Mouse (Mus musculus) liver, embryonic 14.5 days (tissue): Measurements from ENCODE around the gene Col16a1. TPM values are rescaled to one million over a fixed set of nuclear protein-coding genes. Genes with fewer than 3 reads are reported as not detected.
A peak's percentile ranks its signal among the peaks of the same experiment; 100 is the strongest.

Experiments used
- ATAC-seq: fragments of 200-750 bp; cut with Nextera tagmentation; 2 replicates; pipeline ENCODE4 v1.8.0; 2017; ENCODE audit warnings: moderate number of reproducible peaks, mild to moderate bottlenecking, moderate library complexity; ENCODE audit not compliant: insufficient read depth
- DNase-seq, 3 experiments: peaks; one replicate each; pipeline ENCODE4 v3.0.0-alpha.2; 2012 to 2013; ENCODE audit warnings: low read depth in 3 of 3, low spot score in 3 of 3
- H3K27ac ChIP-seq: fragments of 300-500 bp; sonication (generic); 2 replicates; pipeline ENCODE4 v1.5.1; 2014; ENCODE audit warnings: moderate library complexity, mild to moderate bottlenecking, control low read depth, inconsistent platforms
- H3K27me3 ChIP-seq: fragments of 300-500 bp; sonication (generic); 2 replicates; pipeline ENCODE4 v1.6.1; 2014; ENCODE audit warnings: mild to moderate bottlenecking, low read length, moderate library complexity; ENCODE audit not compliant: control insufficient read depth, insufficient read depth
- H3K36me3 ChIP-seq: fragments of 300-500 bp; sonication (generic); replicated peaks from 2 replicates; pipeline ENCODE4 v1.6.1; 2014; ENCODE audit warnings: low read depth; ENCODE audit not compliant: control insufficient read depth, insufficient read depth
- H3K4me1 ChIP-seq, 2 experiments: fragments of 200-500 bp in 1 of 2; fragments of 300-500 bp in 1 of 2; sonication (generic) in 1 of 2; replicated peaks; 2 replicates each; pipeline ENCODE4 v1.6.1; 2012 to 2014; ENCODE audit warnings: antibody characterized with exemption in 1 of 2, inconsistent platforms in 1 of 2, low read length in 1 of 2; ENCODE audit not compliant: control insufficient read depth in 2 of 2, insufficient read depth in 2 of 2
- H3K4me2 ChIP-seq: fragments of 300-500 bp; sonication (generic); 2 replicates; pipeline ENCODE4 v1.6.1; 2014; ENCODE audit warnings: low read depth, mild to moderate bottlenecking, control low read depth, moderate library complexity
- H3K4me3 ChIP-seq, 2 experiments: fragments of 200-500 bp in 1 of 2; fragments of 300-500 bp in 1 of 2; sonication (generic) in 1 of 2; 2 replicates each; pipeline ENCODE4 v1.5.1; 2012 to 2014; ENCODE audit warnings: low read depth in 2 of 2, low read length in 2 of 2, mild to moderate bottlenecking in 2 of 2, control low read depth in 1 of 2, inconsistent platforms in 1 of 2, moderate library complexity in 1 of 2; ENCODE audit not compliant: insufficient read depth in 1 of 2
- H3K9ac ChIP-seq: fragments of 300-500 bp; sonication (generic); replicated peaks from 2 replicates; pipeline ENCODE4 v1.6.1; 2014; ENCODE audit warnings: mild to moderate bottlenecking, control low read depth, moderate library complexity
- H3K9me3 ChIP-seq: fragments of 300-500 bp; sonication (generic); 2 replicates; pipeline ENCODE4 v1.6.1; 2016; ENCODE audit warnings: low read length, mixed read lengths; ENCODE audit not compliant: control insufficient read depth
- CTCF ChIP-seq: IDR thresholded peaks from 2 replicates; pipeline ENCODE4 v1.5.1; 2016; ENCODE audit warnings: antibody characterized with exemption, low read depth, control low read depth
- EP300 ChIP-seq: IDR thresholded peaks from 2 replicates; pipeline ENCODE4 v1.6.1; 2016; ENCODE audit warnings: antibody characterized with exemption, low read depth
- WGBS: fragments of 180-500 bp; shearing (Covaris S2); extraction: QIAGEN DNeasy Blood & Tissue Kit; methylation state at CpG from one replicate; pipeline ENCODE4 v1.1.7; 2014; ENCODE audit not compliant: insufficient replicate concordance; 5-methylcytosine and 5-hydroxymethylcytosine counted together
- polyA plus RNA-seq, 2 experiments: library from polyadenylated mRNA; depleted of rRNA in 1 of 2; stranded (reverse) in 1 of 2; unstranded in 1 of 2; fragments of >200 nt; fragmentation: Nextera tagmentation in 1 of 2; extraction: Ambion mirVana in 1 of 2; gene quantifications; 2 replicates each; pipeline versions ENCODE4 v1.2.1 to v1.2.3; 2012 to 2014

Col16a1 gene
- polyA plus RNA-seq, 2 experiments: 1.5 to 3.0 TPM

GRCm38 (mm10) chr4:130130641-130131350 lies 83.2 kb downstream of the Col16a1 start:
- Histone ChIP-seq H3K27ac (no peak overlapping the region), H3K4me2 (no peak overlapping the region), H3K4me1 (peaks cover 0 to 4% of the 10 kb centered on the region in 2 experiments; a peak in 2 of 4 replicates), H3K9ac (no peak overlapping the region), H3K9me3 (no peaks in the 10 kb centered on the region), H3K36me3 (peaks cover 7% of the 10 kb centered on the region), H3K4me3 (no peak overlapping the region), H3K27me3 (no peaks in the 10 kb centered on the region)
- no peak for DNase-seq
- TF ChIP-seq CTCF (no peak), EP300 (no peak)
- ATAC-seq: no peak
- WGBS: 62% methylated on average over 13 of the region's 13 CpGs

- Histone ChIP-seq H3K36me3 (peaks cover 4% of the 10 kb centered on the region), H3K4me2 (no peak overlapping the region), H3K27me3 (no peaks in the 10 kb centered on the region; the same call in 1 of the 2 replicates), H3K4me3 (no peak overlapping the region), H3K9ac (no peak overlapping the region), H3K4me1 (peaks cover 0 to 4% of the 10 kb centered on the region in 2 experiments; a peak in 2 of 4 replicates), H3K27ac (no peak overlapping the region), H3K9me3 (no peaks in the 10 kb centered on the region)
- WGBS: 69% methylated on average over 7 of the region's 7 CpGs
- TF ChIP-seq EP300 (no peak), CTCF (no peak)
- DNase-seq: no peak
- ATAC-seq: no peak
Measured at GRCm38 (mm10) chr4:130131448-130132105, 83.9 kb downstream of the Col16a1 start.

GRCm38 (mm10) chr4:130133399-130133798 lies 85.8 kb downstream of the Col16a1 start:
- WGBS: 48% methylated on average over 6 of the region's 6 CpGs
- Histone ChIP-seq H3K27ac (no peak overlapping the region), H3K9me3 (no peaks in the 10 kb centered on the region), H3K4me1 (peaks cover 0 to 4% of the 10 kb centered on the region in 2 experiments; a peak in 2 of 4 replicates), H3K9ac (no peak overlapping the region), H3K4me3 (no peak overlapping the region), H3K4me2 (no peak overlapping the region), H3K36me3 (no peaks in the 10 kb centered on the region), H3K27me3 (peaks cover 6% of the 10 kb centered on the region)
- ATAC-seq (no peak), DNase-seq (no peak)
- no peak for TF ChIP-seq EP300
- no peak for TF ChIP-seq CTCF

- H3K9ac ChIP-seq: no peak overlapping the region
- TF ChIP-seq EP300 (no peak), CTCF (peak; percentile 89)
- 2% methylated on average over 57 of the region's 57 CpGs for WGBS
- no peak overlapping the region for H3K4me3 ChIP-seq
- DNase-seq: peak in 1 of 3 experiments; percentile 9
- no peaks in the 10 kb centered on the region for H3K9me3 ChIP-seq
- no peak overlapping the region for H3K27ac ChIP-seq
- ATAC-seq: no peak
- H3K4me1 ChIP-seq: no peaks in the 10 kb centered on the region
- H3K36me3 ChIP-seq: no peaks in the 10 kb centered on the region
- H3K4me2 ChIP-seq: no peak overlapping the region; the same call in 1 of the 2 replicates
- peaks cover 32% of the 10 kb centered on the region for H3K27me3 ChIP-seq
Measured at GRCm38 (mm10) chr4:130138441-130139213, 91.0 kb downstream of the Col16a1 start.

- ATAC-seq: no peak
- no peak within 1 kb of the TSS; the same call in 1 of the 2 replicates for H3K4me2 ChIP-seq
- WGBS: 4% methylated on average over 15 of the region's 15 CpGs
- no peak for DNase-seq
- H3K9me3 ChIP-seq: no peaks in the 10 kb centered on the region
- no peak within 1 kb of the TSS for H3K4me3 ChIP-seq
- TF ChIP-seq EP300 (no peak), CTCF (no peak)
- no peaks in the 10 kb centered on the region for H3K4me1 ChIP-seq
- peaks cover 32% of the 10 kb centered on the region for H3K27me3 ChIP-seq
- no peaks in the 10 kb centered on the region for H3K36me3 ChIP-seq
- no peak within 1 kb of the TSS for H3K27ac ChIP-seq
- no peak within 1 kb of the TSS for H3K9ac ChIP-seq
Measured at GRCm38 (mm10) chr4:130139214-130139492, 91.5 kb downstream of the Col16a1 start, which contains the start of gene Hcrtr1. TSS of gene Hcrtr1 (minus strand) at chr4:130139359.
